Mouse (Mus musculus) kidney, embryonic 14.5 days (tissue): Measurements from ENCODE around the gene Smim24. TPM values are rescaled to one million over a fixed set of nuclear protein-coding genes. Genes with fewer than 3 reads are reported as not detected.

Experiments used
- ATAC-seq: fragments of 200-750 bp; cut with Nextera tagmentation; 2 replicates; pipeline ENCODE4 v1.8.0; 2017; ENCODE audit warnings: moderate number of reproducible peaks, mild to moderate bottlenecking, moderate TSS enrichment, moderate library complexity; ENCODE audit not compliant: low FRiP score, low TSS enrichment
- H3K27ac ChIP-seq: fragments of 300-500 bp; sonication (generic); 2 replicates; pipeline ENCODE4 v1.5.1; 2014; ENCODE audit warnings: low read depth, mild to moderate bottlenecking, low read length, moderate library complexity, mixed read lengths
- H3K27me3 ChIP-seq: fragments of 300-500 bp; sonication (generic); 2 replicates; pipeline ENCODE4 v1.6.1; 2014; ENCODE audit warnings: mild to moderate bottlenecking, low read length; ENCODE audit not compliant: control insufficient read depth, insufficient read depth
- H3K36me3 ChIP-seq: fragments of 300-500 bp; sonication (generic); 2 replicates; pipeline ENCODE4 v1.6.1; 2014; ENCODE audit warnings: low read length, mixed read lengths; ENCODE audit not compliant: control insufficient read depth, insufficient read depth
- H3K4me1 ChIP-seq: fragments of 300-500 bp; sonication (generic); 2 replicates; pipeline ENCODE4 v1.6.1; 2014; ENCODE audit warnings: low read length, mixed read lengths; ENCODE audit not compliant: control insufficient read depth, insufficient read depth
- H3K4me2 ChIP-seq: fragments of 300-500 bp; sonication (generic); replicated peaks from 2 replicates; pipeline ENCODE4 v1.6.1; 2014; ENCODE audit warnings: low read depth, mild to moderate bottlenecking, low read length
- H3K4me3 ChIP-seq: fragments of 300-500 bp; sonication (generic); 2 replicates; pipeline ENCODE4 v1.5.1; 2014; ENCODE audit warnings: mild to moderate bottlenecking, low read length
- H3K9ac ChIP-seq: fragments of 300-500 bp; sonication (generic); 2 replicates; pipeline ENCODE4 v1.6.1; 2014; ENCODE audit warnings: low read depth, mild to moderate bottlenecking, low read length, moderate library complexity
- H3K9me3 ChIP-seq: fragments of 300-500 bp; sonication (generic); 2 replicates; pipeline ENCODE4 v1.6.1; 2016; ENCODE audit warnings: low read length; ENCODE audit not compliant: control insufficient read depth
- WGBS: fragments of 180-500 bp; shearing (Covaris S2); extraction: QIAGEN DNeasy Blood & Tissue Kit; methylation state at CpG from one replicate; pipeline ENCODE4 v1.1.7; 2014; 5-methylcytosine and 5-hydroxymethylcytosine counted together
- polyA plus RNA-seq: library from polyadenylated mRNA; unstranded; fragments of >200 nt; fragmentation: Nextera tagmentation; extraction: Ambion mirVana; gene quantifications from 2 replicates; pipeline ENCODE4 v1.2.1, GENCODE M21; 2014

The Smim24 gene
- polyA plus RNA-seq, 1 experiment from 2014 or later: 16.4 TPM

GRCm38 (mm10) chr10:81402227-81402765 is 9.4 kb downstream of the Smim24 start:
- peaks cover 40% of the 10 kb centered on the region for H3K4me1 ChIP-seq

DNA sequence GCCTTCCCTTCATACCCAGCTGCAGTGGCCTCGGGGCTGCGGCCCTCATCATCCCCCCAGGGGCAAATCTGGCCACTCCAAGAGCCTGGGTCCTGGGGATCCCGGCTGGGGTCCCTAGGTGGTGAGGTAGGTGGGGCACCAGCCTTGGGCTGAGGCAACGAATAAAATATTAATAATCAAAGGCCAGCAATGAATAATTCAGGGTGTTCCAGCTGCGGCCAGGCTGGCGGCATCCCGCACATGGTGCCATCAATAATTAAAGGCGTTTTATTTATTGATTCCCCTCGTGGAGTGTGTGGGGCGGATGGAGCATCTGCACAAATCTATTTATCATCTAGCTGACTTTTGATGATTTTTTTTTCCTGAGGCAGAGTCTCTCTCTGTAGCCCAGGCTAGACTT is 10.7 kb downstream of the Smim24 start:
- Histone ChIP-seq H3K4me3 (no peak overlapping the region), H3K4me2 (no peak overlapping the region), H3K4me1 (peaks cover 52% of the 10 kb centered on the region), H3K27ac (peak overlapping the region; percentile 94), H3K9ac (peak overlapping the region; percentile 29; the same call in 1 of the 2 replicates), H3K27me3 (0 out of 2 replicates have a peak, but pooled peaks cover 5% of the 10 kb centered on the region), H3K36me3 (peaks cover 50% of the 10 kb centered on the region), H3K9me3 (no peaks in the 10 kb centered on the region)
- WGBS: 66% methylated on average over 10 of the region's 10 CpGs
- ATAC-seq: no peak

More at GRCm38 (mm10) chr10:81402227-81402765, 9.4 kb downstream of the Smim24 start:
- peaks cover 57% of the 10 kb centered on the region for H3K36me3 ChIP-seq
- peak overlapping the region; percentile 29; the same call in 1 of the 2 replicates for H3K9ac ChIP-seq
- peak; percentile 4; the same call in 1 of the 2 replicates for ATAC-seq
- peak overlapping the region; percentile 94 for H3K27ac ChIP-seq
- 0 out of 2 replicates have a peak, but pooled peaks cover 5% of the 10 kb centered on the region for H3K27me3 ChIP-seq
- no peak overlapping the region for H3K4me3 ChIP-seq
- no peaks in the 10 kb centered on the region for H3K9me3 ChIP-seq
- 16% methylated on average over 7 of the region's 7 CpGs for whole genome bisulfite sequencing
- H3K4me2 ChIP-seq: peak overlapping the region; percentile 37

DNA sequence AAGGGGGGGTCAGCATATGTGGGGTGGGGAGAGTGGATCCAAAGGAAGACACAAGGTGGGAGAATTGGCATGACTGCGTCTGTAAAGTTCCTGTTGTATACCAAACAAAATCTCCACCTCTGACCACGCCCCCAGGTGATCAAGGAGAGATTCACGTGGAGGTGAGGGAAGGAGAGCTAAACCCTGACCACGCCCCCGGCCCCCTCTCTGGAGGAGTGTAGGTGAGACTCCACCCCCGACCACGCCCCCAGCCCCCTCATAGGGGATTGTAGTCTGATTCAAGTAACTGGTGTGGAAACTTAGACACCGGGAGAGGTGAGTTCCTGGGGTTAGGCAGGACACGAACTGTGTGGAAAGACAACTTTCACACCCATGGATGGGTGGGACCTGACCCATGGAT is 11.2 kb downstream of the Smim24 start:
- peaks cover 48% of the 10 kb centered on the region for H3K36me3 ChIP-seq
- no peak overlapping the region for H3K9ac ChIP-seq
- 0 out of 2 replicates have a peak, but pooled peaks cover 5% of the 10 kb centered on the region for H3K27me3 ChIP-seq
- no peak for ATAC-seq
- peaks cover 58% of the 10 kb centered on the region for H3K4me1 ChIP-seq
- WGBS: 28% methylated on average over 9 of the region's 9 CpGs
- no peak overlapping the region for H3K4me3 ChIP-seq
- no peaks in the 10 kb centered on the region for H3K9me3 ChIP-seq
- H3K4me2 ChIP-seq: no peak overlapping the region
- H3K27ac ChIP-seq: no peak overlapping the region

GRCm38 (mm10) chr10:81404720-81405119 is 11.9 kb downstream of the Smim24 start:
- H3K4me3 ChIP-seq: no peak overlapping the region

DNA sequence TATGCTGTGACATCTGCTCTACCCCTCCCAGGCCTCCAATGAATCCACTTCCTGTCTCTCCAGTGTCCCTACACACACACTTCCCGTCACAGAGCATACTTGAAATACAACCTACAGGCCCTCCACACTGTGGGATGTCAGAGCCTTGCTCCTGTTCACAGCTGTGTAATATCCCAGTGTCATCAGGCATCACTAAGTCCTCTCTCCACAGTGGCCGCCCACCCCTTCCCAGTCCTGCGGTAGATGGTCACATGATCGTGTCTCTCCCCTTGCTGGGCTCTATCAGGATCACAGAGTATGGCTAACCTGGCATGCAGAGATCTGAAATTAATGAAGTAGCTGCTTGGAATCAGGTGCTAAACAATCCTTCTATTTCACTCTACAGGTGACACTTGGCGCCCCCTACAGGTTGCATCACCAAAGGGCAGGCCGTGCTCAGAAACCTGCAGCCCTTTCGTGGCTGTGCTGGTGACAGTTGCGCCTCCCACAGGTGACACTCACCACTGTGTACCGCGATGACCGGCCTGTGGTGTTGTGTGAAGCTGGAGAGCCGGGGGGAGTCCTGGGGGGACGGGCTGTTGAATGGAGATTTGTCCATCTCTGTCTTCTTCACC is 12.8 kb downstream of the Smim24 start:
- Histone ChIP-seq H3K27ac (no peak overlapping the region), H3K4me1 (peaks cover 74% of the 10 kb centered on the region), H3K4me2 (no peak overlapping the region), H3K27me3 (0 out of 2 replicates have a peak, but pooled peaks cover under 1% of the 10 kb centered on the region), H3K9ac (no peak overlapping the region), H3K36me3 (peaks cover 33% of the 10 kb centered on the region; the same call in 1 of the 2 replicates), H3K4me3 (no peak overlapping the region), H3K9me3 (no peaks in the 10 kb centered on the region)
- no peak for ATAC-seq
- 53% methylated on average over 13 of the region's 13 CpGs for WGBS

More at GRCm38 (mm10) chr10:81404720-81405119, 11.9 kb downstream of the Smim24 start:
- ATAC-seq: no peak
- peaks cover 64% of the 10 kb centered on the region for H3K4me1 ChIP-seq
- no peak overlapping the region for H3K4me2 ChIP-seq
- WGBS: 57% methylated on average over 18 of the region's 18 CpGs
- H3K9ac ChIP-seq: no peak overlapping the region
- H3K9me3 ChIP-seq: no peaks in the 10 kb centered on the region
- 0 out of 2 replicates have a peak, but pooled peaks cover 5% of the 10 kb centered on the region for H3K27me3 ChIP-seq
- H3K36me3 ChIP-seq: peaks cover 43% of the 10 kb centered on the region
- no peak overlapping the region for H3K27ac ChIP-seq

DNA sequence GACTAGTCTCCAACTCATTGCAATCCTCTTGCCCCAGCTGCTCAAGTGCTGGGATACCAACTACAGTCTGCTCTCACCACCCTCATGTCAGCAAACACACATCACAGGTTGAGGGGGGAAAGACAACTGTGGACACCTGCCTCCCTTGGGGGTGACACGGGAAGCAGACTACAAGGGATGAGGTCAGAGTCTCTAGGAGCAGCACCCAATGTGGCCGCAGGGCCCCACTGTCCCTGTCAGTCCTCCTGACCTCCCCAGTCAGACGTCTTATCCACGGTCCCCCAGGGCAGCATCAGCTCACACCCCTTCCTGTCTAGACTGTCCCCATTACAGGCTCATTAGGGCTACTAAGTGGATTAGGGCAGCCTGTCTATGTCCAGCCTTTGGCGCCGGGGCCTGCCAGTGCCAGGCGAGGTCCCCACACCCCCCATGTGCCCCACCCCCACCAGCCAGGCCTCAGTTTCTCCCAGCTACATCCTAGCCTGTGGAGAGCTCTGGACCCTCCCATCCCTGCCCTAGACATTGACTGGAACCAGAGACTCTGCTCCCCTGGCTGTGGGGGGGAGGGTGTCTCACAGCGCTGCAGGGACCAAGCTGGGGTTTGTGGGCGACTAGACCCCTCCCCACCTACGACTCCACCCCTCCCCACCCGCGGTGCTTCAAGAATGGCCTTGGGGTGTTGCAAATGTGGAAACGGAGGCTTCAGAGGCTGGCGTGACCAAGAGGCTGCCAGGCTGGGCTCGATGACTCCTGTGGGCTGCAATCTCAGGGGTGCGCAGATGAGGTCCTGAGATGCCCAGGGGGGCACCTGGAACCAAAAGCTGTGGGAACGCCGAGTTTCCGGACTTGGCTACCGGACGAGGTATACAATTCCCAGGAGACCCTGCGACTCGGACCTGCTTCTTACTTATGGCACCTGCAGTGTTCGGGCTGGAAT is 13.9 kb downstream of the Smim24 start:
- H3K4me2 ChIP-seq: peak overlapping the region; percentile 25
- H3K9me3 ChIP-seq: no peaks in the 10 kb centered on the region
- 38% methylated on average over 24 of the region's 24 CpGs for WGBS
- H3K27me3 ChIP-seq: no peaks in the 10 kb centered on the region
- ATAC-seq: no peak
- 0 out of 2 replicates have a peak overlapping the region, but pooled peaks have one; percentile 24 for H3K27ac ChIP-seq
- peaks cover 74% of the 10 kb centered on the region for H3K4me1 ChIP-seq
- peaks cover 33% of the 10 kb centered on the region; the same call in 1 of the 2 replicates for H3K36me3 ChIP-seq
- no peak overlapping the region for H3K9ac ChIP-seq
- peak overlapping the region; percentile 16 for H3K4me3 ChIP-seq

- no peak overlapping the region for H3K9ac ChIP-seq
- H3K4me3 ChIP-seq: peak overlapping the region; percentile 16
- peaks cover 34% of the 10 kb centered on the region; the same call in 1 of the 2 replicates for H3K36me3 ChIP-seq
- no peaks in the 10 kb centered on the region for H3K9me3 ChIP-seq
- peak overlapping the region; percentile 19; the same call in 1 of the 2 replicates for H3K27ac ChIP-seq
- ATAC-seq: peak; percentile 7; the same call in 1 of the 2 replicates
- peaks cover 74% of the 10 kb centered on the region for H3K4me1 ChIP-seq
- H3K27me3 ChIP-seq: no peaks in the 10 kb centered on the region
- peak overlapping the region; percentile 25 for H3K4me2 ChIP-seq
- WGBS: 24% methylated on average over 31 of the region's 31 CpGs
Measured at GRCm38 (mm10) chr10:81407539-81408423, 14.9 kb downstream of the Smim24 start.

DNA sequence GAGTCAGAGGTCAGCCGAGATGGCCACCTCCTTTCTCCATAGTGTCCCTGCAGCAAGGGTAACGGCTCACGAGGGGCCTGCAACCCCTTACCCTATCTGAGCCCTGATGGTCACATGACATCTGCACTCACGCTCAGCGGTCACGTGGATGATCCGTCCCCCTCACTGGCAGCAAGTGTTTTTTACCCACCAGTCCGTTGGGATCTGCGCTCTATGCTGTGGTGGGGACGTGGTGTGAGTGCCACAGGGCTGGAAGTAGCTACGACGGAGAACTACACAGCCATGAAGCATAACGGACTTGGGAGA is 15.5 kb downstream of the Smim24 start:
- no peak overlapping the region for H3K9ac ChIP-seq
- no peak for ATAC-seq
- H3K27me3 ChIP-seq: no peaks in the 10 kb centered on the region
- H3K4me3 ChIP-seq: no peak overlapping the region
- H3K4me1 ChIP-seq: peaks cover 73% of the 10 kb centered on the region
- H3K27ac ChIP-seq: peak overlapping the region; percentile 19; the same call in 1 of the 2 replicates
- WGBS: 56% methylated on average over 13 of the region's 13 CpGs
- no peak overlapping the region for H3K4me2 ChIP-seq
- H3K36me3 ChIP-seq: peaks cover 30% of the 10 kb centered on the region; the same call in 1 of the 2 replicates
- H3K9me3 ChIP-seq: no peaks in the 10 kb centered on the region
